Mouse (Mus musculus) testis, adult 2 months (tissue): ENCODE measurements around the gene Mov10l1. TPM values are rescaled to one million over a fixed set of nuclear protein-coding genes. Genes with fewer than 3 reads are reported as not detected.

Experiments used
- H3K27ac ChIP-seq: fragments of 200-500 bp; 2 replicates; pipeline ENCODE4 v1.5.1; 2012; ENCODE audit warnings: low read depth, low read length; ENCODE audit not compliant: control insufficient read depth, insufficient read depth
- H3K27me3 ChIP-seq: fragments of 200-500 bp; 2 replicates; pipeline ENCODE4 v1.6.1; 2012; ENCODE audit warnings: mild to moderate bottlenecking, low read length, moderate library complexity; ENCODE audit not compliant: control insufficient read depth, insufficient read depth
- H3K36me3 ChIP-seq: fragments of 200-500 bp; 2 replicates; pipeline ENCODE4 v1.6.1; 2012; ENCODE audit warnings: mild to moderate bottlenecking, low read length; ENCODE audit not compliant: control insufficient read depth, insufficient read depth
- H3K4me1 ChIP-seq: fragments of 200-500 bp; 2 replicates; pipeline ENCODE4 v1.6.1; 2012; ENCODE audit warnings: low read length; ENCODE audit not compliant: control insufficient read depth, insufficient read depth
- H3K4me3 ChIP-seq: fragments of 200-500 bp; 2 replicates; pipeline ENCODE4 v1.5.1; 2012; ENCODE audit warnings: low read depth, mild to moderate bottlenecking, low read length, moderate library complexity, mixed read lengths; ENCODE audit not compliant: control insufficient read depth
- CTCF ChIP-seq: fragments of 200-500 bp; IDR thresholded peaks from 2 replicates; pipeline ENCODE4 v1.5.1; 2012; ENCODE audit warnings: low read depth, mild to moderate bottlenecking, inconsistent platforms, low read length, moderate library complexity; ENCODE audit not compliant: control insufficient read depth, insufficient read depth, insufficient replicate concordance
- POLR2A ChIP-seq: fragments of 200-500 bp; IDR thresholded peaks from 2 replicates; pipeline ENCODE4 v1.6.1; 2012; ENCODE audit warnings: low read depth, mild to moderate bottlenecking, inconsistent platforms, low read length, moderate library complexity; ENCODE audit not compliant: control insufficient read depth
- polyA plus RNA-seq: library from polyadenylated mRNA; depleted of rRNA; stranded (reverse); fragments of >200 nt; gene quantifications from 2 replicates; pipeline ENCODE4 v1.2.3, GENCODE M21; 2012

The Mov10l1 gene
- polyA plus RNA-seq, 1 experiment = 58.4 TPM

DNA sequence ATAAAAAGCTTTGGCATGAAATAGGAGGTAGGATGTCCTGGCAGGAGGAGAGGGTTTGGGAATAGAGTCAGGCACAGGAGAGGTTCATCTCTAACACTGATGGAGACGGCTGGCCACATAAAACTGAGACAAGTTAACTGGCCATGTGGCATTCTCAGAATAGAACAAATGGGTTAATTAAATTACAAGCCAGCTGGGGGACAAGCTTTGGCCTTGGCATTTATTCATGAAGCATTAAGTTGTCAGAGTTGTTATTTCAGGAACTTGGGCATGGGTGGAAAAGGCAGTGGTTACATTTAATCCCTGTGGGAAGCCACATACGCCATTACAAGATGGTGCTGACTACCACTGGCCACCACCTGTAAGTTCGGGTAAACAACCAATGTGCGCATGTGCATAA, 31.5 kb upstream of the Mov10l1 start:
- Histone ChIP-seq H3K36me3 (no peaks in the 10 kb centered on the region), H3K27ac (no peak overlapping the region), H3K4me3 (peak overlapping the region; percentile 45), H3K27me3 (no peaks in the 10 kb centered on the region), H3K4me1 (peaks cover 15% of the 10 kb centered on the region)
- TF ChIP-seq CTCF (no peak), POLR2A (no peak)

DNA sequence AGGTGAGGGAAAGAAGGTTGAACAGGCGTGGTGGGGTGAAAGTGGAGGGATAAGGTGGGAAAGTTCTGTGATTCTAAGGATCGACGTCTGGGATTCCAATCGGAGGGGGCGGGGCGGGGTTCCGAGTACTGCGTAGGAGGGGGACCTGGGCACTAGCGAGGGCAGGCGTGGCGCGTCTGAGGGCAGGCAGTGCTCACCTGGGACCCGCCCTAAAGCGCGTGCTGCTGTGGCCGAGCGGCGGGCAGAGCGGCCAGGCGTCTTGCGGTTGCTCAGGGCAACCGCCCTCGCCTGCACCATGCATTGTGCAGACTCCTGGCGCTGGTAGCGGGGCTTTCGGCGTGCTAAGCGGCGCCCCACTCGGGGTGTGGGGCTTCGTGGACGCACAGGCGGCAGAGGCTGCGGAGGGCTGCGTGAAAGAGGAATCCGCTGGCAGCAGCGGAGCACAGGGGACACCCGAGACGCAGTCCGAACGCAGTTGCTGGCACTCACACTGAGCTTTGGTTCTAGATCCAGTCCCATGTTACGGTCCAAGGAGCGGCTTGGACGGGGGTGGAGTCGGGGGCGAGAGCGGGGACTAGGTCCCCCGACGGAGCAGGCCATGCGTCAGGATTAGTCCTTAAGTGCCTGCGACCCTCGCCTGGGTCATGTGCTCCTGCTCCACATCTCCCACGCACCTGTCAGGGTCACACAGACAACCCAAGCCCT, 28.2 kb upstream of the Mov10l1 start, which contains the start of gene Ttll8:
Gene Ttll8 (minus strand): TSS at position 51 of the 705 bp plus-strand sequence.
- no peaks in the 10 kb centered on the region for H3K27me3 ChIP-seq
- H3K4me1 ChIP-seq = peaks cover 15% of the 10 kb centered on the region
- H3K4me3 ChIP-seq = peak within 1 kb of the TSS; percentile 87
- TF ChIP-seq CTCF (0 out of 2 replicates have a peak, but pooled peaks have one; percentile 4), POLR2A (peak; percentile 67; the same call in 1 of the 2 replicates)
- peak within 1 kb of the TSS; percentile 78 for H3K27ac ChIP-seq
- no peaks in the 10 kb centered on the region for H3K36me3 ChIP-seq

DNA sequence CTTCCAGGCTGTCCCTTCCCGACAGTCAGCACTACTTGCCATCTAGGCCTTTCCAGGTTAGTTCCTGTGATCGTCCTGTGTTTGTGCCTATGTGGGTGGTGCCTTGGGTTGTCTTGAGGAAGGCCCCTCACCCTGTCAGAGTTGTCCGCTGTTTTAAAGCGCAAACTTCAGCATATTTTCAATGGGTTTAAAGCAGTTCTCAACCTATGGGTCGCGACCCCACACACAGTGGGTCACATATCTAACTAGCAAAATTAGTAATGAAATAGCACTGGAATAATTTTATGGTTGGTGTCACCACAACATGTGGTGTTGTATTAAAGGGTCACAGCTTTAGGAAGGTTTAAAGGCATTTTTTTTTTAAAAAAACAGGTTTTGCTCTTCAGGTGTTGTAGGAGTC, 27.4 kb upstream of the Mov10l1 start:
- Histone ChIP-seq H3K27me3 (no peaks in the 10 kb centered on the region), H3K36me3 (no peaks in the 10 kb centered on the region), H3K27ac (peak overlapping the region; percentile 78), H3K4me3 (peak overlapping the region; percentile 87), H3K4me1 (peaks cover 15% of the 10 kb centered on the region)
- TF ChIP-seq POLR2A = no peak
- no peak for TF ChIP-seq CTCF

DNA sequence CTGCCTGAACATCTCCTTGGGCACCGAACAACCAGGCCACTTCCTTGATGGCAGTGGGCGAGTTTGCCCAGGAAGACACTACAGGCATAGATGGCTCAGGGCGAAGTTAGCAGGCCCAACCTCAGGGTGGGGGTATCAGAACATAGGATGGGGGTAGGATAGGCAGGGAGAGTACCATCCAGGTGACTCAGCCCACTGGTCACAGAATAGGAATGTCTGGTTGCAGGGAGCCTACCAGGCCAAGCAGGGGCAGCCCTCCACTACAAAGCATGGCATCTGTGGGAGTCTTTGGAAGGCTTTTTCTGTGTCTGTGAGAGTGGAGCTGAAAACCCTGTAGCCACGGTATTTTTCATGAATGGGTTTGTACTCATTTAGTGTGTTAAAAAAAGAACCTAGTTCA, 25.2 kb upstream of the Mov10l1 start:
- H3K4me3 ChIP-seq = no peak overlapping the region; the same call in 1 of the 2 replicates
- H3K4me1 ChIP-seq = peaks cover 15% of the 10 kb centered on the region
- TF ChIP-seq CTCF (no peak), POLR2A (no peak)
- no peaks in the 10 kb centered on the region for H3K36me3 ChIP-seq
- H3K27me3 ChIP-seq = no peaks in the 10 kb centered on the region
- H3K27ac ChIP-seq = no peak overlapping the region

DNA sequence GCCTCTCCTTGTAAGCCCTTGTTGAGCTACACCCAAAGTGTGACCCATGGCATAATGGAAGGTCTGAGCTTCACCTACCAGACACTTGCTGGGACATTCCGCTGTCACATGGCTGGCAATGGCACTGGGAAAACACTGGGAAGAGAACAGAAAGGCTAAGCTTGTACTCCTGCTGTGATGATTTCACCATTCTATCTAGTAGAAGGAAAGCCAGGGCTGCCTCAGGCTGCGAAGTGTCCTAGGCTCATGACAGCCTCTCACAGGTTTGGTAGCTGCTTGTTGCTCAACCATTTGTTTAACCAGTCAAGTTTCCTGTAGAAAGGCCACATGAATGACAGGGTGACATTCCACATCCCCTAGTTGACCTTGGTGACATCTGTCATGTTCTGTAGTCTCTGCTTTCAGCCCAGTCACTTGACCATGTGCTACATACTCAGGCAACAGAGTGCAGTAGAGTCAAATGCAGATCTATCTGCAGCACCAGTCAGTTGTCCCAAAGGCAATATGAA, 18.6 kb upstream of the Mov10l1 start:
- Histone ChIP-seq H3K27ac (no peak overlapping the region), H3K36me3 (no peaks in the 10 kb centered on the region), H3K27me3 (no peaks in the 10 kb centered on the region), H3K4me1 (no peaks in the 10 kb centered on the region; the same call in 1 of the 2 replicates), H3K4me3 (no peak overlapping the region)
- no peak for TF ChIP-seq POLR2A
- no peak for TF ChIP-seq CTCF

DNA sequence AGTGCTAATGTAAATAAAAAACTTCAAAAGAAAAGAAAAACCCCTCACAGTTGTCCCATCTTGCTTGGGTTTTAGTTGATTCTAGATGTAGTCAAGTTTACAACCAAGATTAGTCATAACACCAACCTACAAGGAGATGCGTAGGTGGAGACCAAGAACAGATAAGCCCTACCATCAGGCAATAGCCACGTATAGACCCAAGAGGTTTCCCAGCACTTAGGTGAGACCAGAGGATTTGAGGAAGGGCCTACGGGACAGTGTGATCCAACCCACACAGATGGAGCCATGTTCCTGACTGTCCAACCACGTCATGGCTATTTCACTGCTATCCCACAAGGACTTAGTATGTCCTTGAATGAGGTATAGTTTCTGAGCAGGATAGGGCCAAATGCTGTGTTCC, 10.4 kb upstream of the Mov10l1 start:
- Histone ChIP-seq H3K36me3 (peaks cover 10% of the 10 kb centered on the region), H3K4me1 (peaks cover 2% of the 10 kb centered on the region; the same call in 1 of the 2 replicates), H3K27ac (no peak overlapping the region), H3K27me3 (no peaks in the 10 kb centered on the region), H3K4me3 (no peak overlapping the region)
- TF ChIP-seq POLR2A (no peak), CTCF (no peak)

DNA sequence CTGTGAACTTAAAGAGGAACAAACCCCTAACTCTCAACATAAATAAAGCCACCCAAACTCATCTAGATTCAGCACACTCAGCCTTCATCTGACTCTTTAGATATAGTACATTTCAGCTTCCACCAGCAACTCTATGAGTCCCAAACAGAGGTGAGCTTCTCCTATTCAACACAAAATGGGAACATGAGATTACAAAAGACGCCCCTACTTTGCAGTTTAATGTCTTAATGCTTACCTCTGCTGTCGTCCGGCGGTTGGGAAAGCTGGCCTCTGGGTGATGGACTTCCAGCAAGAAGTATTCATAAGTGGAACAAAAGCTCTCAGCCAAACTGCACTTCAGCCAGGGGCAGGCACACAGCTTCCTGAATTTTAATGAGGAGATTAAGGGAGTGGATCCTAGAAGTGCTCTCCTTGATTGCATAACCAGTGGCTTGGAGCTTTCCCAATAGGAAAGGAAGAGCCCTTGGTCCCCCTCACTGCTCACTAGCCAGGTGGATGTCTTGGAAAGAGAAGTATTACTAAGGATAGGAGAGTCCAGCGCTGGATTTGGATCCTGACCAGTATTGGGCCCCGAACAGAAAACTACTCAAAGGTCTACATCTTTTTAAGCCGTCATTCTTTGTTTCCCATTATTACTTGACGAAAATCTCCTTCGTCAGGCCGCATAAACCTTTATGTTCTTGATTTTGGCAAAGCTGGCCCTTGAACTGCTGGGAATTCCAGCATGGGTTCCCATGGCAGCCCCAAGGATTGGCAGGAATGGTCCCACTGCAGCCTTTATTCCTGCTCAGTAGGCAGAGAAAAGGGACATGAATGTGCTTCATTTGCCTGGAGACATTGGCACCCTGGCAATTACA, 4.2 kb upstream of the Mov10l1 start, which contains the start of gene Mlc1:
Gene Mlc1 (minus strand): TSS at position 727 of the 857 bp plus-strand sequence.
- Histone ChIP-seq H3K27ac (no peak within 1 kb of the TSS), H3K4me3 (peak within 1 kb of the TSS; percentile 60), H3K4me1 (peaks cover 4% of the 10 kb centered on the region), H3K36me3 (peaks cover 14% of the 10 kb centered on the region), H3K27me3 (no peaks in the 10 kb centered on the region)
- TF ChIP-seq POLR2A (no peak), CTCF (no peak)
